Mouse (Mus musculus): ENCODE measurements around the gene Rgl1. TPM values are rescaled to one million over a fixed set of nuclear protein-coding genes. Genes with fewer than 3 reads are reported as not detected.

Rgl1 gene
- polyA plus RNA-seq, 1 experiment, result 3.0 TPM

GRCm38 (mm10) chr1:152726095-152726494 lies 40.1 kb downstream of the Rgl1 start:
- H3K9ac ChIP-seq (ENCODE audit: low read depth, poor library complexity, severe bottlenecking), result no peak overlapping the region
- H3K4me1 ChIP-seq (ENCODE audit: control insufficient read depth, insufficient read depth, low read length), result no peaks in the 10 kb centered on the region
- H3K36me3 ChIP-seq (ENCODE audit: control insufficient read depth, insufficient read depth, low read length, poor library complexity, severe bottlenecking), result no peaks in the 10 kb centered on the region
- H3K27ac ChIP-seq (ENCODE audit: insufficient read depth, low read length), result no peak overlapping the region
- no peaks in the 10 kb centered on the region for H3K9me3 ChIP-seq (replicated peaks; ENCODE audit: control insufficient read depth, insufficient read depth, low read length, poor library complexity, severe bottlenecking)
- H3K27me3 ChIP-seq (ENCODE audit: control insufficient read depth, insufficient read depth, low read length, poor library complexity, severe bottlenecking), result no peaks in the 10 kb centered on the region
- TF ChIP-seq EP300 (IDR thresholded peaks at IDR 0.05; ENCODE audit: insufficient read depth, low read depth, low read length) (no peak), POLR2A (IDR thresholded peaks at IDR 0.05; ENCODE audit: insufficient read depth, low read length) (no peak), CTCF (IDR thresholded peaks at IDR 0.05; ENCODE audit: low read depth, low read length) (no peak)
- H3K4me3 ChIP-seq (ENCODE audit: low read depth, low read length), result no peak overlapping the region

GRCm38 (mm10) chr1:152724286-152724685 lies 41.9 kb downstream of the Rgl1 start:
- TF ChIP-seq EP300 (IDR thresholded peaks at IDR 0.05; ENCODE audit: insufficient read depth, low read depth, low read length), result no peak
- TF ChIP-seq CTCF (IDR thresholded peaks at IDR 0.05; ENCODE audit: low read depth, low read length), result peak; percentile 22

GRCm38 (mm10) chr1:152721535-152722198 lies 44.5 kb downstream of the Rgl1 start:
- no peak overlapping the region for H3K27ac ChIP-seq (ENCODE audit: insufficient read depth, low read length)
- no peaks in the 10 kb centered on the region for H3K4me1 ChIP-seq (ENCODE audit: control insufficient read depth, insufficient read depth, low read length)
- H3K9ac ChIP-seq (ENCODE audit: low read depth, poor library complexity, severe bottlenecking), result no peak overlapping the region
- no peak overlapping the region for H3K4me3 ChIP-seq (ENCODE audit: low read depth, low read length)
- H3K36me3 ChIP-seq (ENCODE audit: control insufficient read depth, insufficient read depth, low read length, poor library complexity, severe bottlenecking), result no peaks in the 10 kb centered on the region
- TF ChIP-seq POLR2A (IDR thresholded peaks at IDR 0.05; ENCODE audit: insufficient read depth, low read length) (no peak), EP300 (IDR thresholded peaks at IDR 0.05; ENCODE audit: insufficient read depth, low read depth, low read length) (no peak), CTCF (IDR thresholded peaks at IDR 0.05; ENCODE audit: low read depth, low read length) (no peak)
- H3K27me3 ChIP-seq (ENCODE audit: control insufficient read depth, insufficient read depth, low read length, poor library complexity, severe bottlenecking), result no peaks in the 10 kb centered on the region
- H3K9me3 ChIP-seq (replicated peaks; ENCODE audit: control insufficient read depth, insufficient read depth, low read length, poor library complexity, severe bottlenecking), result no peaks in the 10 kb centered on the region

More at GRCm38 (mm10) chr1:152724286-152724685, 41.9 kb downstream of the Rgl1 start:
- Histone ChIP-seq H3K27ac (ENCODE audit: insufficient read depth, low read length) (no peak overlapping the region), H3K9ac (ENCODE audit: low read depth, poor library complexity, severe bottlenecking) (no peak overlapping the region), H3K9me3 (replicated peaks; ENCODE audit: control insufficient read depth, insufficient read depth, low read length, poor library complexity, severe bottlenecking) (no peaks in the 10 kb centered on the region), H3K4me1 (ENCODE audit: control insufficient read depth, insufficient read depth, low read length) (no peaks in the 10 kb centered on the region), H3K27me3 (ENCODE audit: control insufficient read depth, insufficient read depth, low read length, poor library complexity, severe bottlenecking) (no peaks in the 10 kb centered on the region), H3K36me3 (ENCODE audit: control insufficient read depth, insufficient read depth, low read length, poor library complexity, severe bottlenecking) (no peaks in the 10 kb centered on the region), H3K4me3 (ENCODE audit: low read depth, low read length) (no peak overlapping the region)

GRCm38 (mm10) chr1:152720969-152721368 lies 45.2 kb downstream of the Rgl1 start:
- no peaks in the 10 kb centered on the region for H3K27me3 ChIP-seq (ENCODE audit: control insufficient read depth, insufficient read depth, low read length, poor library complexity, severe bottlenecking)
- TF ChIP-seq POLR2A (IDR thresholded peaks at IDR 0.05; ENCODE audit: insufficient read depth, low read length), result no peak
- no peak for TF ChIP-seq CTCF (IDR thresholded peaks at IDR 0.05; ENCODE audit: low read depth, low read length)
- TF ChIP-seq EP300 (IDR thresholded peaks at IDR 0.05; ENCODE audit: insufficient read depth, low read depth, low read length), result no peak
- H3K27ac ChIP-seq (ENCODE audit: insufficient read depth, low read length), result no peak overlapping the region
- H3K9me3 ChIP-seq (replicated peaks; ENCODE audit: control insufficient read depth, insufficient read depth, low read length, poor library complexity, severe bottlenecking), result no peaks in the 10 kb centered on the region
- H3K9ac ChIP-seq (ENCODE audit: low read depth, poor library complexity, severe bottlenecking), result no peak overlapping the region
- no peaks in the 10 kb centered on the region for H3K36me3 ChIP-seq (ENCODE audit: control insufficient read depth, insufficient read depth, low read length, poor library complexity, severe bottlenecking)
- H3K4me3 ChIP-seq (ENCODE audit: low read depth, low read length), result no peak overlapping the region
- no peaks in the 10 kb centered on the region for H3K4me1 ChIP-seq (ENCODE audit: control insufficient read depth, insufficient read depth, low read length)

- TF ChIP-seq POLR2A (IDR thresholded peaks at IDR 0.05; ENCODE audit: insufficient read depth, low read length), result no peak
- TF ChIP-seq EP300 (IDR thresholded peaks at IDR 0.05; ENCODE audit: insufficient read depth, low read depth, low read length), result no peak
- TF ChIP-seq CTCF (IDR thresholded peaks at IDR 0.05; ENCODE audit: low read depth, low read length), result no peak
- Histone ChIP-seq H3K27ac (ENCODE audit: insufficient read depth, low read length) (no peak overlapping the region), H3K27me3 (ENCODE audit: control insufficient read depth, insufficient read depth, low read length, poor library complexity, severe bottlenecking) (no peaks in the 10 kb centered on the region), H3K4me1 (ENCODE audit: control insufficient read depth, insufficient read depth, low read length) (no peaks in the 10 kb centered on the region), H3K36me3 (ENCODE audit: control insufficient read depth, insufficient read depth, low read length, poor library complexity, severe bottlenecking) (no peaks in the 10 kb centered on the region), H3K9ac (ENCODE audit: low read depth, poor library complexity, severe bottlenecking) (no peak overlapping the region), H3K9me3 (replicated peaks; ENCODE audit: control insufficient read depth, insufficient read depth, low read length, poor library complexity, severe bottlenecking) (no peaks in the 10 kb centered on the region), H3K4me3 (ENCODE audit: low read depth, low read length) (no peak overlapping the region)
These were observed 48.0 kb downstream of the Rgl1 start for GRCm38 (mm10) chr1:152718200-152718599.

- Histone ChIP-seq H3K4me1 (ENCODE audit: control insufficient read depth, insufficient read depth, low read length) (no peaks in the 10 kb centered on the region), H3K27ac (ENCODE audit: insufficient read depth, low read length) (no peak overlapping the region)
- TF ChIP-seq EP300 (IDR thresholded peaks at IDR 0.05; ENCODE audit: insufficient read depth, low read depth, low read length), result no peak
- TF ChIP-seq POLR2A (IDR thresholded peaks at IDR 0.05; ENCODE audit: insufficient read depth, low read length), result no peak
- TF ChIP-seq CTCF (IDR thresholded peaks at IDR 0.05; ENCODE audit: low read depth, low read length), result no peak
These were observed 48.8 kb downstream of the Rgl1 start for GRCm38 (mm10) chr1:152717329-152717728.

More at GRCm38 (mm10) chr1:152717329-152717728, 48.8 kb downstream of the Rgl1 start:
- Histone ChIP-seq H3K9ac (ENCODE audit: low read depth, poor library complexity, severe bottlenecking) (no peak overlapping the region), H3K27me3 (ENCODE audit: control insufficient read depth, insufficient read depth, low read length, poor library complexity, severe bottlenecking) (no peaks in the 10 kb centered on the region), H3K36me3 (ENCODE audit: control insufficient read depth, insufficient read depth, low read length, poor library complexity, severe bottlenecking) (no peaks in the 10 kb centered on the region), H3K4me3 (ENCODE audit: low read depth, low read length) (no peak overlapping the region), H3K9me3 (replicated peaks; ENCODE audit: control insufficient read depth, insufficient read depth, low read length, poor library complexity, severe bottlenecking) (no peaks in the 10 kb centered on the region)
